Mouse (Mus musculus) heart, embryonic 14.5 days (tissue): ENCODE data around the gene Gm20431. TPM values are rescaled to one million over a fixed set of nuclear protein-coding genes. Genes with fewer than 3 reads are reported as not detected.

Source experiments
- ATAC-seq: fragments of 200-750 bp; cut with Nextera tagmentation; 2 replicates; pipeline ENCODE4 v1.8.0; 2017; ENCODE audit warnings: low read depth, moderate TSS enrichment; ENCODE audit not compliant: insufficient number of reproducible peaks, insufficient read depth, low FRiP score
- H3K27ac ChIP-seq, 2 experiments: fragments of 200-500 bp in 1 of 2; fragments of 300-500 bp in 1 of 2; sonication (generic) in 1 of 2; replicated peaks in 1 of 2; 2 replicates each; pipeline ENCODE4 v1.5.1; 2012 to 2014; ENCODE audit warnings: low read depth in 2 of 2, low read length in 2 of 2, control low read depth in 1 of 2, mild to moderate bottlenecking in 1 of 2, mixed read lengths in 1 of 2; ENCODE audit not compliant: control insufficient read depth in 1 of 2, insufficient read depth in 1 of 2
- H3K27me3 ChIP-seq: fragments of 300-500 bp; sonication (generic); 2 replicates; pipeline ENCODE4 v1.6.1; 2014; ENCODE audit warnings: mild to moderate bottlenecking, low read length, control low read depth; ENCODE audit not compliant: control insufficient read depth, insufficient read depth
- H3K36me3 ChIP-seq: fragments of 300-500 bp; sonication (generic); 2 replicates; pipeline ENCODE4 v1.6.1; 2014; ENCODE audit warnings: mild to moderate bottlenecking, control low read depth, low read length, mixed read lengths; ENCODE audit not compliant: control insufficient read depth, insufficient read depth
- H3K4me1 ChIP-seq, 2 experiments: fragments of 200-500 bp in 1 of 2; fragments of 300-500 bp in 1 of 2; sonication (generic) in 1 of 2; 2 replicates each; pipeline ENCODE4 v1.6.1; 2012 to 2014; ENCODE audit warnings: low read length in 2 of 2, control low read depth in 1 of 2, mixed read lengths in 1 of 2; ENCODE audit not compliant: control insufficient read depth in 2 of 2, insufficient read depth in 2 of 2
- H3K4me2 ChIP-seq: fragments of 300-500 bp; sonication (generic); 2 replicates; pipeline ENCODE4 v1.6.1; 2014; ENCODE audit warnings: mild to moderate bottlenecking, low read length
- H3K4me3 ChIP-seq, 2 experiments: fragments of 200-500 bp in 1 of 2; fragments of 300-500 bp in 1 of 2; sonication (generic) in 1 of 2; 2 replicates each; pipeline ENCODE4 v1.5.1; 2012 to 2014; ENCODE audit warnings: low read length in 2 of 2, mild to moderate bottlenecking in 2 of 2, control low read depth in 1 of 2, low read depth in 1 of 2, moderate library complexity in 1 of 2; ENCODE audit not compliant: control insufficient read depth in 1 of 2, insufficient read depth in 1 of 2
- H3K9ac ChIP-seq: fragments of 300-500 bp; sonication (generic); 2 replicates; pipeline ENCODE4 v1.6.1; 2014; ENCODE audit warnings: mild to moderate bottlenecking, low read length
- H3K9me3 ChIP-seq: fragments of 300-500 bp; sonication (generic); 2 replicates; pipeline ENCODE4 v1.6.1; 2016; ENCODE audit warnings: low read length, control low read depth; ENCODE audit not compliant: control insufficient read depth
- WGBS: fragments of 180-500 bp; shearing (Covaris S2); extraction: QIAGEN DNeasy Blood & Tissue Kit; methylation state at CpG from one replicate; pipeline ENCODE4 v1.1.7; 2014; 5-methylcytosine and 5-hydroxymethylcytosine counted together
- polyA plus RNA-seq: library from polyadenylated mRNA; unstranded; fragments of >200 nt; fragmentation: Nextera tagmentation; extraction: Ambion mirVana; gene quantifications from 2 replicates; pipeline ENCODE4 v1.2.1, GENCODE M21; 2014

Gene Gm20431
- polyA plus RNA-seq, 1 experiment from 2014 or later = 0.19 TPM

- Histone ChIP-seq H3K27me3 (no peaks in the 10 kb centered on the region), H3K4me1 (peaks cover 22 to 37% of the 10 kb centered on the region in 2 experiments), H3K4me3 (no peak overlapping the region), H3K9me3 (no peaks in the 10 kb centered on the region), H3K4me2 (no peak overlapping the region), H3K27ac (no peak overlapping the region), H3K9ac (no peak overlapping the region), H3K36me3 (no peaks in the 10 kb centered on the region)
- ATAC-seq = no peak
- WGBS = 59% methylated on average over 2 of the region's 2 CpGs
Observed at GRCm38 (mm10) chr2:167585273-167585672, 76.0 kb downstream of the Gm20431 start.

- 25% methylated on average over 10 of the region's 10 CpGs for WGBS
- Histone ChIP-seq H3K9me3 (no peaks in the 10 kb centered on the region), H3K27ac (peak overlapping the region; percentile 25 to 61; a peak in 3 of 4 replicates), H3K9ac (peak overlapping the region; percentile 40), H3K27me3 (no peaks in the 10 kb centered on the region), H3K36me3 (no peaks in the 10 kb centered on the region), H3K4me2 (no peak overlapping the region), H3K4me1 (peaks cover 19 to 27% of the 10 kb centered on the region in 2 experiments), H3K4me3 (no peak overlapping the region)
- ATAC-seq = peak; percentile 41; the same call in 1 of the 2 replicates
Observed at GRCm38 (mm10) chr2:167583161-167583952, 77.9 kb downstream of the Gm20431 start.

- WGBS = 56% methylated on average over 5 of the region's 5 CpGs
- Histone ChIP-seq H3K9me3 (no peaks in the 10 kb centered on the region), H3K4me3 (no peak overlapping the region), H3K36me3 (no peaks in the 10 kb centered on the region), H3K27ac (no peak overlapping the region), H3K9ac (no peak overlapping the region), H3K27me3 (no peaks in the 10 kb centered on the region), H3K4me1 (peaks cover 12 to 15% of the 10 kb centered on the region in 2 experiments), H3K4me2 (no peak overlapping the region)
- no peak for ATAC-seq
Observed at GRCm38 (mm10) chr2:167578521-167578920, 82.8 kb downstream of the Gm20431 start.

GRCm38 (mm10) chr2:167577186-167577785 lies 84.0 kb downstream of the Gm20431 start:
- H3K27me3 ChIP-seq = no peaks in the 10 kb centered on the region
- H3K9ac ChIP-seq = no peak overlapping the region
- H3K36me3 ChIP-seq = no peaks in the 10 kb centered on the region
- no peaks in the 10 kb centered on the region for H3K9me3 ChIP-seq
- no peak overlapping the region for H3K4me2 ChIP-seq
- H3K4me1 ChIP-seq = peaks cover 3 to 5% of the 10 kb centered on the region in 2 experiments; a peak in 3 of 4 replicates
- no peak overlapping the region for H3K27ac ChIP-seq
- 66% methylated on average over 9 of the region's 9 CpGs for WGBS
- ATAC-seq = no peak
- no peak overlapping the region for H3K4me3 ChIP-seq

GRCm38 (mm10) chr2:167576121-167576620 lies 85.1 kb downstream of the Gm20431 start:
- H3K27ac ChIP-seq = no peak overlapping the region
- no peaks in the 10 kb centered on the region for H3K9me3 ChIP-seq
- 77% methylated on average over 8 of the region's 8 CpGs for WGBS
- H3K36me3 ChIP-seq = no peaks in the 10 kb centered on the region
- H3K4me1 ChIP-seq = no peaks in the 10 kb centered on the region
- no peak overlapping the region for H3K4me2 ChIP-seq
- no peak overlapping the region for H3K9ac ChIP-seq
- H3K27me3 ChIP-seq = no peaks in the 10 kb centered on the region
- H3K4me3 ChIP-seq = no peak overlapping the region
- no peak for ATAC-seq

- no peak overlapping the region for H3K27ac ChIP-seq
- 89% methylated on average over 7 of the region's 7 CpGs for WGBS
- peaks cover 0 to 2% of the 10 kb centered on the region in 2 experiments; a peak in 1 of 4 replicates for H3K4me1 ChIP-seq
- H3K27me3 ChIP-seq = no peaks in the 10 kb centered on the region
- H3K36me3 ChIP-seq = no peaks in the 10 kb centered on the region
- H3K9me3 ChIP-seq = no peaks in the 10 kb centered on the region
- no peak overlapping the region for H3K4me3 ChIP-seq
- H3K9ac ChIP-seq = no peak overlapping the region
- no peak for ATAC-seq
- no peak overlapping the region for H3K4me2 ChIP-seq
Observed at GRCm38 (mm10) chr2:167575581-167575980, 85.7 kb downstream of the Gm20431 start.

GRCm38 (mm10) chr2:167574814-167575213 lies 86.5 kb downstream of the Gm20431 start:
- Histone ChIP-seq H3K4me1 (peaks cover 0 to 9% of the 10 kb centered on the region in 2 experiments; a peak in 1 of 4 replicates), H3K4me2 (no peak overlapping the region), H3K27me3 (no peaks in the 10 kb centered on the region), H3K4me3 (no peak overlapping the region), H3K27ac (no peak overlapping the region), H3K9ac (no peak overlapping the region), H3K9me3 (no peaks in the 10 kb centered on the region), H3K36me3 (no peaks in the 10 kb centered on the region)
- 54% methylated on average over 9 of the region's 9 CpGs for WGBS
- no peak for ATAC-seq
